Mouse (Mus musculus) NIH3T3 (cell line): ENCODE measurements around the gene R3hdm4.
A peak's percentile ranks its signal among the peaks of the same experiment; 100 is the strongest.

Source experiments
- DNase-seq: peaks from one replicate; pipeline ENCODE4 v3.0.0-alpha.2; 2012; ENCODE audit warnings: low read depth

Gene R3hdm4

DNA sequence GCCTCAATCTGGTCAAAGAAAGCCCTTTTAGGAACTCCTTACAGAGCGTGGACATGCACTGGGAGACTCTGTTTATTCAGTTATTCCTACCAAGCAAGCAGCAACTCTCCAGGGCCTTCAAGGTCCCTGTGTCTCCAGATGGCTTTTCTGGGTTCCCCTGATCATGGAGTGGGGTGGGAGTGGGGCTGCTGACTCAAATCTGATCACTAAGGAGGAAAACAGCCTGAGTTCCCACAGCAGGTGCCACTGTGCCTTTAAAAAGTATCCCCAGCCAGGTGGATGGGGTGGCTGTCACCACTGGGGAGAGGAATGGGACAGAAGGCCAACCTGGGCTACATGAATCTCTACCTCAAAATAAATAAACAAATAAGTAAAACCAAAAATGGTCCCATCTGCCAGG lies 22.0 kb upstream of the R3hdm4 start:
- DNase-seq, result no peak

DNA sequence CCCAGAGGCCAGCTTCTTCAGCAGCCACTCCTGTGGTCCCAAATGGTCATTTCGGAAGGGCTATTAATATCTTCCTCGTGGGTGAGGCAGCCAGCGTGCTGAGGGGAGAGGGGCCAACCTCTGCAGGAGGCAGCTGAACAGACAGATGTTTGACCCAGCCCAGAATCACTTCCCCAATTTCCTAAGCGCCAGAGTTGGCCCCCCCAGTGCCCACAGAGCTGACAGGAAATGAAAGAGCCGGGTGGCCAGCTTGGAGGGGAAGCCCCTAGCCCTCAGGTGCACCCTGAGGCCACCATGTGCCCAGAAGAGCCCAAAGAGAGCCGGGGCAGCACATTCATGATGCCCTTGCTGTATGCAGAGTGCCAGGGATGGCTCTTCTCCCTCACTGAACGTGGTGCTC lies 19.7 kb upstream of the R3hdm4 start:
- no peak for DNase-seq

DNA sequence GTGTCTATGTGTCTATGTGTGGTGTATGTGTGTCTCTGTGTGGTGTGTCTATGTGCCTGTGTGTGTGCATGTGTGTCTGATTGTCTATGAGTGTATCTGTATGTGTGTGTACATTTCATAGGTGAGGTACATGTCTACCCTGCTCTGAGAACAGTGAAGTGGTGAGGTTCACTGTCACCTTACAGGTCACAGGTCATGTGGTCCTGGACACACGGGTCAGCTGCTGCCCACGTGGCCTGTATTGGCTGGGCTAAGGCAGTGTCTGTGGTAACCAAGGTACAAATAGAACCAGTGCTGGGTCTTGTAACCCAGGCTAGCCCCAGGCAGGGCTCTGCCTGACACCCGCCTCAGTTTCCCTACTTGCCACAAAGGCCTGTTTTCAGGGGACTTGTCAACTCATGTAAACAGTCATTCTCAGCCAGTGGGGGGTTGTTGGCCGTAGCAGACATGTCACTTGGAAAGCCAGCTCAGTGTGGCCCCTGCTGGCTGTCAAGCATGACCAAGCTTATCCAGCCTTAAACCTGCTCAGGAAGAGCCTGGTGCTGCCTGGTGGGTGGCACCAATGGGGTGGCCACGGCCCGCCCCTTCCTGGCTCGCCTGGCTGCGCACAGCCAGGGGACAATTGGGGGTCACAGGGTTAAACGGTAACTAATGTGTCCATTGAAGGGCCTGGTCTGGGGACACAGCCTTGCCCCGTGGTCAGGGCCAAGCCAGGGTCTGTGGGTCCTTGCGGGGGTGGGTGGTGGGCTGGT lies 16.9 kb upstream of the R3hdm4 start:
- no peak for DNase-seq

DNA sequence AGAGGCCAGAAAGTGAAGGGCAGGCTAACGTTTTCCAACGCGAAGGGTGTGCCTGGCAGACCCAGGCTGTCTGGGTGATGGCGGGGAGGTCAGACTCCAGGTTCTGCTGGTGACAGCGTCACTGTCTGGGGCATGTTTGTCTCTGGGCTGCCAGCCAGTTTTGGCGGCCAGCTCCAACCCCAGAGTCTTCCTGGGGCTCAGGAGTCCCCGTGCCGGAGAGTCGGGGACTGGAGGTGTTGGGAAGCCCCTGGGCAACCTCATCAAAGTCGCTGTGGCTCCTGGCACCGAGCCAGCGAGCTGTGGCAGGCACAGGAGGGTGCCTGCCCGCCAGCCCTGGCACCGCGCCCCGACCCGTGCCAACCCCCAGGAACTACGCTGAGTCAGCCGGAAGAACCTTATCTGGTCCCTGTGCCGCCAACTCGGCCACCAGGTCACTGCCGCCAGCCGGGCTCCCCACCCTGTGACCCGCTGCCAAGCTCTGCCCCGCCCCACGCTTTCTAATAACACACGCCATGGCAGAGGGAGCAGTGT lies 16.0 kb upstream of the R3hdm4 start:
- DNase-seq, result no peak

DNA sequence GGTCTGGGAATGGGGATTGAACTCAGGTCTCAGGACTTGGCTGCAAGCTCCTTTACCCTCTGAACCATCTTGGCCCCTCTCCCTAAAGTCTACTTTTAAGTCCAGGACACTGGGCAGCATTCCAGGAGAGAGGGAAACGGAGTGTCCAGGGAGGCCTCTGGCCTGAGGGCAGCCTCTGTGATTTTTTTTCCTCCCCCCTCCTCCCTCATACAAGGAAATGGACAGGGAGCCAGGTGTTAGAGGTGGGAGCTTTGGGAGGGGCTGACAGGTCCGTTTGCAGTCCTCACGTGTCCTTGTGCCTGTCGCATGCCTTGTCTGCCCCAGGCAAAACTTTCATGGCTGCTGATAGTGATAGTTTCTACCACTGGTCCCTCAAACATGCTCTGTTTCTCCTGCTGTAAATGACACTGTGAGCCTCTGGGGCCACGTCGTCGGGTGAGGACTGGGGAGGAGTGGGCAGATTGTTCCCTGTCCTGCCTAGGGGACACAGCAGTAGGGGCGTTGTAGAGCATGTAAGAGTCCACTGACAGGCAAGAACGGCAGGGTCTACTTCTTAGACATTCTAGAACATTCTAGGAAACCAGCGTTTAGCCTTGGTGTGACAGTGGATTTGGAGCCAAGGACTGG lies 15.4 kb upstream of the R3hdm4 start:
- DNase-seq, result peak; percentile 30

DNA sequence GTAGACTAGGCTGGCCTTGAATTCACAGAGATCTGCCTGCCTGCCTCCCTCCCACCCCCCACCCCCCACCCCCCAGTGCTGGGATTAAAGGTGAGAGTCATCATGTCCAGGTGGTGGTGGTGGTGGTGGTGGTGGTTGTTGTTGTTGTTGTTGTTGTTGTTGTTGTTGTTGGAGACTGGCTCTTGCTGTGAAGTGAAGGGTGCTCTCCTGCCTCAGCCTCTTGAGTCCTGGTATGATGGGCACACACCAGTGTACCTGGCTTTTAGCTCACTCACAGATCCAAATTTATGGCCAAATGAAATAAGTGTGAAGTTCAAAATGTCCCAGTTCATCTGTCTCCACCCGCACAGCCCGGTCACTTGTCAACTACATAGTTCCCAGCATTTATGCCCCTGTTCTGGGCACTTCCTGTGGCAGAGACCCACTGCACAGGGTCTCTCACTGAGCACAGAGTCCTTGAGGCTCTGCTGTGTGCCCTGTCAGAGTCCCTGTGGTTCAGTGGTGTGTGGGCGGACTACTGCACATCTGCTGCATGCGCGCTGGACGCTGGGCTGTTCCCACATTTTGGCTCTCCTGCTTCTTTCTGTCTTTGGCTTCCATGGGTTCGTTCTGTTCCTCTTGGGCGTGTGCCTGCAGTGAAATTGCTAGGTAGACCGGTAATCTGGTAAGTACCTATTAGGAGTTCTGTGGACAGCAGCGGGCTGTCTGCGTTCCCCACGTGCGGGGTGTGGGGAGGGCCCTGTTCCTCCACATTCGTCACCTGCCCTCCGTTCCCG lies 14.0 kb upstream of the R3hdm4 start:
- no peak for DNase-seq

DNA sequence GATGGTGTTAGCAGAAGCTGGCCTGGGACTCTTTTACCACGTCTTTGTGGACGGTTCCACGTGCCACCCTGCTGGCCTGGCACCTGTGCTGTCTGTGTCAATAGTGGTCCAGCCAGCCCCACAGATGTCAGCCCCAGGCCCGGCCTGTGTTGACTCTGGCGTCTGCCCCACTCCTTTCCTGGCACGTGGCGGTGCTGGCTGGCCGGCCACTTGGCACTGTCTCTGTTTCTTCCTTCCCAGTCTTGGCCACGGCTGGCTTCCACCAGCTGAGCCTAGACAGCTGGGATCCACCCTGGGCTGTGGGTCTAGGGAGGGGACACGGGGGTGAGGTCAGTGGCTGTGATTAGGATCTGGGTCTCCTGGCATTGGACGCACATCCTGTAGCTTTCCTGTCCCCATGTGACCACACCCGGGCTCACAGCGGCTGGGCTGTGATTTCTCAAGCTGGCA lies 13.3 kb upstream of the R3hdm4 start:
- DNase-seq, result peak; percentile 55

DNA sequence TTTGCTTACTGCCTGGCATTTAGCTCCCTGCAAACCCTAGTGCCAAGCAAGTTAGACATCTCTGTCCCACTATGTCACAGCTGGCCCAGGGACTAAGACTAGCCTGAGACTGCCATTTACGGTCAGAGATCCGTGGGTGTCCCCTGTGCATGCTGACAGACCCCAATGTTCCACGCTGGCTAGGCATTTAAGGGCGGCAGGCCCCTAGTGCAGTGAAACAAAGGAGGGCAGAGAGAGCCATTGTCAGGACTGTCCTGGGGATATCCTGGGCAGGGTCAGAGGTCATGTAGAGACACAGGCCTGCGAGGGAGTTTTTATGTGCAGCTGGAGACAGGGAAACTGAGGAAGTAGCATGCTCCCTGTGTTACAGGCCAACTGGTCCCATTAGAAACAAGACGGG lies 12.9 kb upstream of the R3hdm4 start:
- DNase-seq, result no peak

DNA sequence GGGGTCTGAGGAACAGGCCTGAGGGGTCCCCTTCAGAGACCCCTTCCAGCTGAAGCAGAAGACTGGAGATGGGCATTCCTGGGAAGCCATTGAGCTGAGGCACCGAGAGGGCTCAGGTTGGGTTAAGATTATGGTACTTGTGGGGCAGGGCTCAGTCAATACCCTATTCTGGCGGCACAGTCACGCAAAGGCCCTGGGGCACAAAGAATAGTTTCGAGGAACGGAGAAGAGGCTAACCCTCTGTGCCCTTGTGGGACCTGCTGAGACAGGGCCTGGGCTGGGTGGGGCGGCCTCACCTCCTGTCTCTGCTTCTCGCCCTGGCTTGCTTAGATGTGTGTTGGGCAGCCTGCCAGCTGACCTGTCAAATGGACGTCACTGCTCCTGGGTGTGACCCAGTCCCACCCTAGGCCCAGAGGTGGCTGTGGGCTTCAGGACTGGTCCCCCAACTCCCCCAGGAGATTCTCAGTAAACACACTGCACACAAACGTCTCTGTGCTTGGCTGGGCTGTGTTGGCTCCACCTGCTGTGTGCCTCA lies 12.2 kb upstream of the R3hdm4 start:
- DNase-seq, result no peak

DNA sequence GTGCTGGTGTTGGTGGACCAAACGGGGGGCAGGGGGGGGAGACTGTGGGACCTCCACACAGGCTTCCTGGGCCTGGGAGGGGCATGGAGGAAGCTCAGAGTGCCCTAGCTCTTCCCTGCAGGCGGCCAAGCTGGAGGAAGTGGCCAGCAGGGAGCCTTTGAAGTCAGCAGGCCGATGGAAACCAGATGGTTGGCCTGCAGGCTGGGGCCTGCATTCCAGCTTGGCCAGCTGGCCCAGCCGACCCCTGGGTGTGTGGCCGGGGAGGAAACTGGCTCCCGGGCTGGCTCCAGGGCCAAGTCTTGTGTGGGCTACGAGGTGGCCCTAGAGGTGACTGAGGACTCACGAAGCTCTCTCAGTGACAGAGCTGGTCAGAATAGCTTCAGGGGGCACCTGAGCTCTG lies 11.7 kb upstream of the R3hdm4 start:
- DNase-seq, result peak; percentile 88

DNA sequence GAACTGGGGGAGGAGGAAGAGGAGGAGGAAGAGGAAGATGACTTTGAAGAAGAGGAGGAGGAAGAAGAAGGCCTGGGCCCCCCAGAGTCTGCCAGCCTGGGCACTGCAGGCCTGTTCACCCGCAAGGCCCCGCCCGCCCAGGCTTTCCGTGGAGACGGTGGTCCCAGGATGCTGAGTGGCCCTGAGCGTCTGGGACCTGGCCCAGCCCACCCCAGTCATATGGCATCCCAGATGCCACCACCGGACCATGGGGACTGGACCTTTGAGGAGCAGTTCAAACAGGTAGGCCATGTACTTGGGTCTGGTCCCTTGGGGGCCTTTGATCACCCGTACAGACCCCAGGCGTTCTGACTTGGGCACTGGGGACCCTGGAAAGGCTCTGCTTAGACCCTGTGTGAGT lies 10.8 kb upstream of the R3hdm4 start:
- no peak for DNase-seq

DNA sequence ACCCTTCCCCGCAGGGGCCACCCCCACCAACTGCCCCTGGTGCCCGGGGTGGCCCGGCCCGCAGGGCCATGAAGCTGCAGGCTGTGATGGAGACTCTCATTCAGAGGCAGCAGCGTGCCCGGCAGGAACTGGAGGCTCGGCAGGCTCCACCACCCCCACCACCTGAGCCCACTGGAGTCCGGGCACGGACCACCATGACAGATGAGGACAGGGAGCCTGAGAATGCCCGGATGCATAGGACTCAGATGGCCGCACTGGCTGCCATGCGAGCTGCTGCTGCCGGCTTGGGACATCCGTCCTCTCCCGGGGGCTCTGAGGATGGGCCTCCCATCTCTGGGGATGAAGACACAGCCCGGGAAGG lies 9.8 kb upstream of the R3hdm4 start:
- DNase-seq, result no peak

DNA sequence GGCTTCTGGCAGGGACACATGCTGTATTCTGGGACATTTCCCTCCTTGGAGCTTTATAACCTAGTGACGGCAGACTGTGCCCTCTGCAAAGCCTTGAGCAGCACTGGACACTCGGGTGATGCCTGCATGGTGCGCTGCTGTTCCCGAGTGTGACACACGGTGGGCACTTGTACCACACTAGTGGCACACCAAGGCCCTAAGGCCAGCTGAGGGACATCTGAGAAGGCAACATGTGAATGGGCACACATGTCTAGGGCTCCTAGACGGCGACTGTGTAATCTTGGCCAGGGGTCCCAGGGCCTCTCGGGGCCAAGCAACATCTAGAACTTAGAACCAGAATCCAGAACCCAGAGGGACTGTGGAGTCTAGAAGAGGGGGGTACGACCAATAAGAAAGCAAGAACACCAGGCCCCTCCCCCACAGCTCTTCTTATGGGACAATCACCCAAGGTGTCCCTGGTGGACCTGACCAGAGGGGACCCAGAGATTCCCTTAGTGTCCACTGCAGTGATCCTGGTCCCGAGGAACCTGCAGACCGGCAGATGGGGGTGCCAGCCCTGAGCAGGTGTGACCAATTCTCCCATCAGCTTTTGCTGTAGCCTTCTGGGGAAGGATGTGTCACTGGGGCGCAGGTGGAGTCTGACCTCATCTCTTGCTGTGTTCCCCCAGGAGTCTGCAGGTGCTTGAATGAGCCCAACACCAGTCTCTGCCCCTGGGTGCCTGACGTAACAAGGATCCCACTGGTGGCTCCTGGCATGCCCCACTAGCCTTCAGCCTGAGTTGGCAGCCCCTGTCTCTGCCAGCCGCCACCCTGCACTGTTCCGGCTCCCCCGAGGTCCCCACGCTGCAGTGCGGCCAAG lies 9.2 kb upstream of the R3hdm4 start:
- DNase-seq, result no peak

DNA sequence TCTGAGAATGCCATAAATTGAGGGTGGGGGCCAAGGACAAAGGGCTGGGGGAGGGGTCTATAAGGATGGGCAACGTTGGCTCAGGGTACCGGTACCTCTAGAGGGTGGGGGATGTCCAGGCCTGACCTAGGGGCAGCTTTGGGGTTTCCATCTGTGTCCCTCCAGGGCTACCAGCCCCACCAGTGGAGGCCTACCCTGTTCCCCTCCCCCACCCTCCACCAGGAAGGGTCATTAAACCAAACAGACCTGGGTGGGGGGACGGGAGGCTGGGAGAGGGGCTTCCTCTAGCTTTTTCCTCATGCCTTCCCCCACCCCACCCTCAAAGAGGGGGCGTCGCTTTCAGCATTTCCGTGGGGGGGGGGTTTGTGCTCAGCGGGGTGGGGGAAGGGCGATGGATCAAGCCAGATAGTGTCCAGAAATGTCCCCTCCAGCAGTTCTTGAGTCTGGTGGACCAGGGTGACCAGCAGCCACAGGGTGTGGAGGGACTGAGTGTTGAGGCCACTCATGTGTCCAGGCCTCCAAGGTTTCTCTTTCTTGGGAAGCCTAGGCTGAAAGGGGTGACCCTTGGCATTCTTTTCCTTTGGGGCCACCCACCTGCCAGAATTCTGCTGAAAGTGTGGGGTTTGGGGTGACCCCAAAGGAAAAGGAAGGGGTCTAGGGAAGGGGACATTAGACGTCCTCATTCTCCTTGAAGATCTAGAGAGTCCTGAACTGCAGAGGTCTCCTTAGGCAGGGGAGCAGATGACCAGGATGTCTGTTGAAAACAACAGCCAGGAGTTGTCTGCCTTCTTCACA lies 8.1 kb upstream of the R3hdm4 start:
- no peak for DNase-seq

DNA sequence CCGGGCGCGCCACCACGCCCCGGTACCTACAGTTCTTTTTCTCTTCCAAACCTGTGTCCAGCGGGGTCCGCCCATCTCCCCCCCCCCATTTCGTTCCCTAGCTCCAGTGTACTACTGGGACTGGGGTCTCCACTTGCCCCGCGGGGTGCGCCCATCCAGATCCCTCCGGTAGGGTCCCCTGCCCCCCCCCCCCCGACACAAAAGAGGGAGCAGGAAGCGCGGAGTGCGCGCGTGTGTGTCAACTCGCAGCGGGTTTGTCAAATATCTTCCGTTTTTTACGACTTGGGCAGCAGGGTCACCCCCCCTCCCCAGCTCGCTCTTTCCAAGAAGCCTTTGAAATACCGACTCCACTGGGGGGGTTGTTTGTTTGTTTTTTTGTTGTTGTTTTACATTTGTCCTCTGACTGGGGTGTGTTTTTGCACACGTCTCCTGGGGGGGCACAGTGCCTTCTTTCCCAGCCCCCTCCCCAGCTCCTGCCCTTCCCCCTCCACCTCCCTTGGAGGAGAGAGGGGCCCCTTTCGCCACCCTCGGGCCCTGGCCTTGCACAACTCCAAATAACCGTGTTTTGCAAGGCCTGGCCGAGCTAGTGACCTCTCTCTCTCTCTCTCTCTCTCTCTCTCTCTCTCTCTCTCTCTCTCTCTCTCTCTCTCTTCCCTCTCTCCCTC lies 7.2 kb upstream of the R3hdm4 start:
- peak; percentile 72 for DNase-seq

DNA sequence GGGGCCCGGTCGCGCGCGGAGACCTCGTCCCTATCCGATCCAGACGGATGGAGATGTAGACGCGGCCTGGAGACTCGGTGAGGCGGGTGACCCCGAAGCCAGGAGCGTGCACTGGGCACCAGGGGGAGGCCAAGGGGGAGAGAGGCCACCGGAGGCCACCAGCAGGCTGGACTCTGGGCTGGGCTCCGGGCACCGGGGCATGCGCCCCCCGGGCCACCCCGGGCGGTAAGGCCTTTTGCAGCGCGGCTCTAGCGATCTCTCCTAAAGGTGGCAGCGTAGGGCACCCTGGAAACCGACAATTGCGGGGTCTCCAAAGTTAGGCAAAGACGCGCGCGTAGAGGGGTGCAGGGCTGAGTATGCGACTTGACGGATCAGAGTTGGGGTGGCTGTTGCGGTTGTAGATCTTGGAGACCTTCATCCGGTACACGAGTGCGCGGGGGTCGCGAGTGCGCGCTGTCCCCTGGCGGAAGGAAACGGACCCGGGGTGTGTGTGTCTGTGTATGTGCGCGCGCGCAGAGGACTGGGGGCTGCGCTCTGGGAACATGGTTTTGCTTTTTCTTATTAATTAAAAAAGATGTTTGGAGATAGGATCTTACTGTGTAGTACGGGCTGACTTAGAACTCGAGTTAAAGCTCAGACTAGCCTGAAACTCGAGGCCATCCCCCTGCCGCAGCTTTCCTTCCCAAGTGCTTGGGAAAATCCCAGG lies 6.5 kb upstream of the R3hdm4 start:
- DNase-seq, result peak; percentile 66

DNA sequence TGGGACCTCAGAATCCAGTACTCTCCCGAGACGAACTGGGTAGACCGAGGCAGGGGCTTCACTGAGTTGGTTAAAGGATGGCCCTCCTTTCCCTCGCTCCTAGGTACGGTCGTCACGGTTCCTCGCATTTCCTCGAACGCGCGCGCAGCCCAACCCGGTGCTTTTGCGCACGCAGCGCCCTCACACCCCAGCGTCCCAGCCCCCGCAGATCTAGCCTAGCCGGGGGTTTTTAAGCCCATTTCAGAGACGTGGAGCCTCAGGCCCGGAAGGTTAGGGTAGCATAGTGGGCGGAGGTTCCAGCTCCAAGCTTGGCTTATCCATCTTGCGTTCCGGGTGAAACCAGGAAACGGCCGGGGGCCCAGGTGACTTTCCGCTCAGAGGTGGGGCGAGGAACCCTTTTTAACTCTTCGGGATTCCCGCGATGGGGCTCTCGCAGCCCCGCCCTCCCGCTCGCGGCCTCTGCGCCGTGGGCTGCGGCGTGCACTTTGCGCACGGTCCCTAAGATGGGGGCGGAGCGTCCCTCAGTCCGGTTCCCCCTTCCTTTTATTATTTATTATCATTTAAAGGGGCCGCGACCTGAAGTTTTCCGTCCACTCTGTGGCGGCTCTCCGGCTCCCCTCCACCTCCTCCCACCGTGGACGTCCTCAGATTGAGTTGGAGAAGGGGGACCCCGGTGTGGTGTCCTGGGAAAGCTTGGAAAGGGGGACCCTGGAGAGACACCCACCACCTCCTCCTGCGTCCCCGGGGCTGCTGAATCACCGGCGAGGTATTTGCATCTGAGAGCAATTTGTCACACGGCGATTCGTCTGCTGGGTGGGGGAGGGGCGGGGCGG lies 5.7 kb upstream of the R3hdm4 start, which contains the start of gene Arid3a:
Arid3a (plus strand) TSS at position 553 of the 833 bp plus-strand sequence.
- peak; percentile 97 for DNase-seq

DNA sequence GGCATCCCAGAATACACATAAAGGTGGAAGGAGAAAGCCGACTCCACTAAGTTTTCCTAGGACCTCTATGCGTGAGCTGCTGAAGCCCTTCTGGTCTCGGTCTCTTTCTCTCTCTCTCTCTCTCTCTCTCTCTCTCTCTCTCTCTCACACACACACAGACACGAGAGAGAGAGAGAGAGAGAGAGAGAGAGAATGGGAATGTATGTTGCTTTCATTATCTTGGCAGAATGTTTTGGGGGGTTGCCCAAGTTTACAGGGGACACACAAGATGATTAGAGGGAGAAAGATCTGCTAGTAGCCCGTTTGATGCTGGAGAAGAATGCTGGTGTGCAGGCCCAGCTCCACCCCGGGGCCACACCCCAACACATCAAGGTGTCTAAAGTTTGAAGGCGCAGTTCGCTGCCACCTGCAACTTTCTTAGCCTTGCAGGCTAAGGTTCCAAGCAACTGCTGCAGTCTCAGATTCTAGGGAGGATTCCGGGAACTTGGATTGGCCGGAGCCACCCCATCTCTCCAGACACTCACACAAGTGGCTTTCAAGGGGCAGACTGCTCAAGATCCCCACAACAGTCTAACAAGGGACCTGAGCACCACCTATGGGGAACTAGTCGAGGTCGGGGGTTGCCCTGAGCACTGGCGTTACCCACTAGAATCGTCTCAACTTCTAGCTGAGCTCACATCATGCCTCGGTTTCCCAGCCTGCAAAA lies 4.9 kb upstream of the R3hdm4 start:
- DNase-seq, result peak; percentile 31
